Mouse (Mus musculus): ENCODE results near the gene Adamts16.

The Adamts16 gene

DNA sequence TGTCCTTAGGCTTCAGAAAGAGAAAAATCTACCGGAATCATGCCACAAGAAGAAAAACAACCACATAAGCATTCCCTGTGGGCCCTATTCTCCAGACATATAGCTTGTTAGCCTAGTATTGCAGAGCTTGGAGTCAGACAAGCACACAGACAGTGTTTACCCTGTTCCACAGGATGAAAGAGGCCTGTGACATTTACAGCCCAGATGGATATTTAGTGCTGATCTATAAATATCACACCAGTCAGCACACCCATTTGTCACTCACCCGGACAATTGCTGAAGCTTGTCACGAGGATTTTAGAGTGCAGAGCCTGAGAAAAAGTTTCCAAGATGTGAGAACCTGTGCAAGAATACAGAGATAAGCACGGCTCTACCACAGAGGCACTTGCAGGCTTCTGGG is 138.7 kb downstream of the Adamts16 start:
- DNase-seq, result no peak

DNA sequence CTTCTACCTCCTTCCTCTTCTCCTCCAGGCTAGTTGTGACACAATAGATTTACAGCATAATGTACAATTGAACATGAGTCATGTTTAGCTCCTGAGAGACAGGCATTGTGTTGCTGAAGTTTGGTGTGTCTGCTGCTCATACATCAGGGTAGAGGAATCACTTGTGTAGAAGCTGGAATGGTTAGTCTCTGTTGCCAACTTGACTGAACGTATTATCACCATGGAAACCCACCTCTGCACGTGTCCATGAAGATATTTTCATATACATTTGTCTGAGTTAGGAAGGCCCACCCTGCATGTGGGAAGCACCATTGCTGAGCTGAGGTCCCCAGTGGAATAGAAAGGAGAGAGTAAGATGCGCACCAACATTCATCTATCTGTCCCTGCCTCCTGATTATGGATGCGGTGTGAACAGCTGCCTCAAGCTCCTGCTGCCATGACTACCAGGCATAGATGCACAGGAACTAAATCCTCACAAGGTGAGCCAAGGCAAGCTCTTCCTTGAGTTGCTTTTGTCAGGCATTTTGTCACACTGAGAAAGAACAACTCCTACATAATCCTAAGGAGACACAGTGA is 142.7 kb downstream of the Adamts16 start:
- no peak for DNase-seq

GRCm38 (mm10) chr13:70689452-70689960 is 152.1 kb downstream of the Adamts16 start:
- no peak for DNase-seq

- no peak for DNase-seq
Observed at GRCm38 (mm10) chr13:70685825-70686224, 155.8 kb downstream of the Adamts16 start.

DNA sequence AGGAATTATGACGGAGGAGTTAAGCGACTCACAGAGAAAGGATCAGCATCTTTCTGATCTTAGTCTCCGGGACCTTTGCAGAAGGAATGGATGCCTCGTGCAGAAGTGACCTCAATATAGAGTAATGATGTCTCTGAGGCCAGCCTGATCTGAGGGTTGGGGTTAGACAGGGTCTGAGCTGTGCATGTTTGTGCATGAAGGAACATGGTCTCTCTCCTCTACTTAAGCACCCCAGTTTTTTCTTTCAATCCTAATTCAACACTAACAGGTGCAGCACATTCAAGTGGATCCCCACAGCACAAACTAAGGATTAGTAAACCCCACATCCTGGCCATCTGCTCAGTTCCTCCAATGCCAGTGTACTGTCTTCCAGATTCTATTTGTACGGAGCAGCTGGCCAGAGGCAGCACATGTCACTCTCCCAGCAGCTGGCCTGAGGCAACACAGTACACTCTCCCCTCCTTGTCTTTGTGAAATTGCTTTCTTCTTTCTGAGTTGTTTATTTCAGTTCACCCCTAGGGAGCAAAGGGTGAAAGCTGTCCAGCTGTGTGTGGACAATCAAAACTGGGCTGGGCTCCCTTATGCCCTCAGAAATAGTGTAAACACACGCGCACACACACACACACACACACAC is 156.5 kb downstream of the Adamts16 start:
- DNase-seq, result no peak

GRCm38 (mm10) chr13:70681411-70682183 is 160.0 kb downstream of the Adamts16 start:
- DNase-seq, result no peak

GRCm38 (mm10) chr13:70680316-70680715 is 161.3 kb downstream of the Adamts16 start:
- DNase-seq, result no peak

Measured in kidney, postnatal 4 days (tissue).